Mouse (Mus musculus) G1E (cell line): Measurements from ENCODE around the gene Ugt1a6a. TPM values are rescaled to one million over a fixed set of nuclear protein-coding genes. Genes with fewer than 3 reads are reported as not detected.

Experiments used
- ATAC-seq: 2 replicates; pipeline ENCODE4 v1.8.0; 2016; ENCODE audit warnings: mild to moderate bottlenecking; ENCODE audit not compliant: insufficient number of reproducible peaks, poor library complexity, low FRiP score, severe bottlenecking; ENCODE audit errors: extremely low read depth
- DNase-seq: peaks from one replicate; pipeline ENCODE4 v3.0.0; 2012; ENCODE audit warnings: low spot score
- H3K27me3 ChIP-seq: 2 replicates; pipeline ENCODE4 v1.6.1; 2012; ENCODE audit warnings: mild to moderate bottlenecking, low read length, inconsistent platforms; ENCODE audit not compliant: insufficient read depth
- H3K36me3 ChIP-seq: replicated peaks from 2 replicates; pipeline ENCODE3; 2012; ENCODE audit warnings: mild to moderate bottlenecking, inconsistent platforms
- H3K4me1 ChIP-seq: 2 replicates; pipeline ENCODE4 v1.6.1; 2012; ENCODE audit warnings: low read depth, low read length, inconsistent platforms, mixed read lengths; ENCODE audit not compliant: insufficient read depth
- H3K4me3 ChIP-seq: 2 replicates; pipeline ENCODE4 v1.5.1; 2012; ENCODE audit warnings: low read depth, mild to moderate bottlenecking, inconsistent platforms, low read length, moderate library complexity, mixed read lengths
- H3K9me3 ChIP-seq: replicated peaks from 2 replicates; pipeline ENCODE4 v1.6.1; 2012; ENCODE audit warnings: inconsistent platforms
- CTCF ChIP-seq: IDR thresholded peaks from 2 replicates; pipeline ENCODE4 v1.5.1; 2012; ENCODE audit warnings: low read depth, low read length, inconsistent platforms, mixed read lengths
- GATA1 ChIP-seq: IDR thresholded peaks from 2 replicates; pipeline ENCODE4 v1.6.1; 2012; ENCODE audit warnings: borderline replicate concordance, low read length, inconsistent platforms, mixed read lengths
- GATA2 ChIP-seq: IDR thresholded peaks from 2 replicates; pipeline ENCODE4 v1.6.1; 2012; ENCODE audit warnings: low read depth, low read length, inconsistent platforms, borderline replicate concordance
- POLR2AphosphoS5 ChIP-seq: IDR thresholded peaks from 2 replicates; pipeline ENCODE4 v1.6.1; 2012; ENCODE audit warnings: low read depth, low read length, inconsistent platforms; ENCODE audit not compliant: insufficient replicate concordance
- TAL1 ChIP-seq: conservative IDR thresholded peaks from 2 replicates; pipeline ENCODE4 v1.6.1; 2012; ENCODE audit warnings: low read depth, low read length, inconsistent platforms, mixed read lengths
- polyA plus RNA-seq: library from polyadenylated mRNA; stranded (reverse); fragments of >175 nt; gene quantifications from 2 replicates; pipeline ENCODE4 v1.2.3, GENCODE M21; 2012
- total RNA-seq, 2 experiments: library from RNA; stranded (forward) in 1 of 2; stranded (reverse) in 1 of 2; fragments of 200-1000 nt in 1 of 2; fragments of >200 nt in 1 of 2; fragmentation: Nextera tagmentation in 1 of 2; gene quantifications; 2 replicates each; pipeline ENCODE4 v1.2.3; 2014 to 2017

Ugt1a6a gene
- total and polyA plus RNA-seq, 3 experiments: 0.60 to 0.98 TPM; not detected in 1

DNA sequence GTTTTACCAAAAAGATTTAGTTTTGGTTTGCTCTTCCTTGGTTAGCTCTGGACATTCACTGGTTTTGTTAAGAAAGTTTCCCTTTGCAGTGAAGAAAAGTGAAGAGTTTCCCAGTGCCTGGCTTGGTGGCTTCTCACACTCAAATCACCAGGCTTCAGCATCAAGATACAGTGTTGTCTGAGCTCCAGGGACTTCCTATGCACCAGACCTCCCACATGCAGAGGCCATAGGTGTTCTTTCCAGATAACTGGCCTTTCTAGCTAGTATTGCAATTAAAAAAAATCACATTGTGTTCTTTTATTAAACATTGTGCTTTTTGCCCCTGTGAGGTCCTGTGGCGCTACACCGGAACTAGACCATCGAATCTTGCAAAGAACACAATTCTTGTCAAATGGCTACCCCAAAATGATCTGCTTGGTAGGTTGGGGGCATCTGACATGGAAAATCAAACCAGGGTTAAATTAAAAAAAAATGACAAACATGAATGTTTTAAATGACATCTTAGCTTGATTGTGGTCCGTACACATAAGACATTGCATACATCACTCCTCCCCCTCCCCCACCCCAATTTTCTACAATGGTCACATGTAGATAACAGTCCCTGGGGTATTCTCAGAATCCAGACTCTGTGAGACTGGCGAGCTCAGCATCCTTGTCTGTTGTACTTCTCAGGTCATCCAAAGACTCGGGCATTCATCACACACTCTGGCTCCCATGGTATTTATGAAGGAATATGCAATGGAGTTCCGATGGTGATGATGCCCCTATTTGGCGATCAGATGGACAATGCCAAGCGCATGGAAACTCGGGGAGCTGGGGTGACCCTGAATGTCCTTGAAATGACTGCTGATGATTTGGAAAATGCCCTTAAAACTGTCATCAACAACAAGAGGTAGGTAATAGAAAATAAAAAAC is 81.1 kb downstream of the Ugt1a6a start:
- H3K4me3 ChIP-seq: no peak overlapping the region
- H3K9me3 ChIP-seq: no peaks in the 10 kb centered on the region
- H3K36me3 ChIP-seq: no peaks in the 10 kb centered on the region
- H3K4me1 ChIP-seq: no peaks in the 10 kb centered on the region
- TF ChIP-seq POLR2AphosphoS5 (no peak), TAL1 (no peak), GATA1 (no peak), GATA2 (no peak), CTCF (no peak)
- no peaks in the 10 kb centered on the region for H3K27me3 ChIP-seq
- DNase-seq: no peak
- ATAC-seq: no peak

DNA sequence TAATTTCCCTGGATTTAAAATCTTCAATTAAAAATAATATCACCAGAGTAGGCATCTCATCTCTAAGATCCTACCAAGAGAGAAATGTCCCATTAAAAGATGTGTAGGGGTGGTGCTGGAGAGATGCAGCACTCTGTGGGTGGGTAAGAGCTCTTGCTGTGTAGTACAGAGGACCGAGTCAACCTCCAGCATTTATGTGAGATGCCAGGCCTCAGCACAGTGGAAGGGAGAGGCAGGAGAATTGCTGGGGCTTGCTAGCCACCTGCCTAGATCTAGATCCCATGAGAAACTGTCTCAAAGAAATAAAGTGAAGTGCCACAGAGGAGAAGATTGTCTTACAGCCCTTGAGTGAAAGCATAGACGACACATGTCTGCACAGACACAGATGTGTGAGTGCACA is 81.9 kb downstream of the Ugt1a6a start:
- Histone ChIP-seq H3K27me3 (no peaks in the 10 kb centered on the region), H3K36me3 (no peaks in the 10 kb centered on the region), H3K4me3 (no peak overlapping the region), H3K4me1 (no peaks in the 10 kb centered on the region), H3K9me3 (no peaks in the 10 kb centered on the region)
- no peak for TF ChIP-seq GATA2
- TF ChIP-seq CTCF: no peak
- no peak for TF ChIP-seq GATA1
- no peak for TF ChIP-seq POLR2AphosphoS5
- no peak for TF ChIP-seq TAL1
- DNase-seq: no peak
- no peak for ATAC-seq

DNA sequence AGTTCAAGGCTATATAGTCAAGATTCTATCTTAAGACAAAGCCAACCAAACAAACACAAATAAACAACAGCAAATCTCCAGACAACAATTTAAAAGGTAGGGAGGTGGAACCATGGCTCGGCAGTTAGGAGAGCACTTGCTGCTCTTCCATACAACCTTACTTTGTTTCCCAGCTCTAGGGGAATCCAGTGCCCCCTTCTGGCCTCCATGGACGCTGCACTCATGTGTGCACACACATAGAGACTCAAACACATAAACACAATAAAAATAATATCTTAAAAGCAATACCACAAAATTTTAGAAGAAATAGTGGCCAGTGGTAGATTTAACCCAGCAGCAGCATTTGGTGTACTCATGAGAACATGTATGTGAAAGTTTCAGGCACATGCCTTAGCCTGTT is 82.5 kb downstream of the Ugt1a6a start:
- ATAC-seq (no peak), DNase-seq (no peak)
- Histone ChIP-seq H3K4me1 (no peaks in the 10 kb centered on the region), H3K27me3 (no peaks in the 10 kb centered on the region), H3K36me3 (no peaks in the 10 kb centered on the region), H3K4me3 (no peak overlapping the region), H3K9me3 (no peaks in the 10 kb centered on the region)
- no peak for TF ChIP-seq GATA2
- no peak for TF ChIP-seq POLR2AphosphoS5
- TF ChIP-seq GATA1: no peak
- 0 out of 2 replicates have a peak, but pooled peaks have one; percentile 13 for TF ChIP-seq CTCF

DNA sequence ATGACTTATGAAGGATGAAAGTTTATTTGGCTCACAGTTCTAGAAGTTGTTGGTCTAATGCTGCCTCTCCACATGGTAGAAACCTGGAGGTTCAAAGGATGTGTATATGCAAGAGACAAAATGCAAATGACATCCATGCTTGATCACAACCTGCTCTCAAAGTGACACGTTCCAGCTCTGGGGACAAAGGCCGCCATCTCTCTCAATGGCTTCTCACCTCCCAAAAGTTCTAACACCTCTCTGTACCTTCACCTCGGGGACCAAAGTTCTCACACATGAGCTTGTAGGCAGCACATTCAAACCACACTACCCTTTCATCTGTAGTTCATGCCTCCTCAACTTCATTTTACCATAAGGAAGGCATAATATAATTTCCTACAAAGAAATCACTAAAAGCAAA is 83.0 kb downstream of the Ugt1a6a start:
- no peak for TF ChIP-seq POLR2AphosphoS5
- TF ChIP-seq TAL1: no peak
- TF ChIP-seq CTCF: no peak
- no peak for TF ChIP-seq GATA2
- no peak for TF ChIP-seq GATA1
- no peak for DNase-seq
- no peak for ATAC-seq
- no peak overlapping the region for H3K4me3 ChIP-seq
- H3K4me1 ChIP-seq: no peaks in the 10 kb centered on the region
- no peaks in the 10 kb centered on the region for H3K9me3 ChIP-seq
- no peaks in the 10 kb centered on the region for H3K36me3 ChIP-seq
- no peaks in the 10 kb centered on the region for H3K27me3 ChIP-seq

DNA sequence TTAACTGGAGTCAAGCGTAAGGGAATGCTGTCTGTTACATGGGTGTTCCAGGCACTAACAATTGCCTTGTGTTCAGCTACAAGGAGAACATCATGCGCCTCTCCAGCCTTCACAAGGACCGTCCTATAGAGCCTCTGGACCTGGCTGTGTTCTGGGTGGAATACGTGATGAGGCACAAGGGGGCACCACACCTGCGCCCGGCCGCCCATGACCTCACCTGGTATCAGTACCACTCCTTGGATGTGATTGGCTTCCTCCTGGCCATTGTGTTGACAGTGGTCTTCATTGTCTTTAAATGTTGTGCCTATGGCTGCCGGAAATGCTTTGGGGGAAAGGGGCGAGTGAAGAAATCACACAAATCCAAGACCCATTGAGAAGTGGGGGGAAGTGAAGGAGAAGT is 83.4 kb downstream of the Ugt1a6a start:
- Histone ChIP-seq H3K4me1 (no peaks in the 10 kb centered on the region), H3K36me3 (no peaks in the 10 kb centered on the region), H3K4me3 (no peak overlapping the region), H3K27me3 (no peaks in the 10 kb centered on the region), H3K9me3 (no peaks in the 10 kb centered on the region)
- DNase-seq: no peak
- no peak for ATAC-seq
- TF ChIP-seq CTCF: no peak

DNA sequence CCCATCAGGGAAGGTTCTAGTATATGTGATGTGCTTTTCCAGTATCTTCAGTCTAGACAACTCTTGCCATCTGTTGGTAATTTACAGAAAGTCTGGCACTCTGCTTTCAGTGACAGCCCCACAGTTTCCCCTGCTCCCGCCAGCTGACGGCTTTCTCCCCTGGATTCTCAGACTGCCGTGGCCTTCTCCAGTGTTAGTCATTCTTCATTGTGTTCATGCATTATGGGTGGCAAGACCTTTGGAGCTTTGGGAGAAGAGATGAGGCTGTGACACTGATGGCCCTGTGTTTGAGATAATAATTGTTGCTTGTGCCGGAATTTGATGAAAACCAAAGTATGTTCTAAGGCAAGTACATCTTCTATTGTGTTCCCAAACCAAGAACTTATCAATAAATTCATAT is 84.0 kb downstream of the Ugt1a6a start:
- no peak for TF ChIP-seq POLR2AphosphoS5
- no peak for TF ChIP-seq GATA2
- TF ChIP-seq GATA1: no peak
- no peak for TF ChIP-seq CTCF
- no peak for TF ChIP-seq TAL1
- ATAC-seq (no peak), DNase-seq (no peak)
- Histone ChIP-seq H3K9me3 (no peaks in the 10 kb centered on the region), H3K36me3 (no peaks in the 10 kb centered on the region), H3K4me1 (no peaks in the 10 kb centered on the region), H3K4me3 (no peak overlapping the region), H3K27me3 (no peaks in the 10 kb centered on the region)
